Mouse (Mus musculus) CH12.LX (cell line): Measurements from ENCODE around the gene Hcn4.

Experiments used
- CTCF ChIP-seq, 2 experiments: IDR thresholded peaks in 1 of 2; conservative IDR thresholded peaks in 1 of 2; 2 replicates each; pipeline ENCODE4 v1.5.1; 2011 to 2012; ENCODE audit warnings: low read depth in 2 of 2, low read length in 2 of 2, improper control_type of control experiment in 1 of 2, inconsistent platforms in 1 of 2, mild to moderate bottlenecking in 1 of 2, moderate library complexity in 1 of 2
- EP300 ChIP-seq: IDR thresholded peaks from 2 replicates; pipeline ENCODE4 v1.6.1; 2011; ENCODE audit warnings: low read length, improper control_type of control experiment
- ETS1 ChIP-seq: conservative IDR thresholded peaks from 2 replicates; pipeline ENCODE4 v1.6.1; 2012; ENCODE audit warnings: low read depth, mild to moderate bottlenecking, inconsistent platforms, low read length, improper control_type of control experiment, moderate library complexity
- JUND ChIP-seq: conservative IDR thresholded peaks from 2 replicates; pipeline ENCODE4 v1.6.1; 2011; ENCODE audit warnings: low read depth, low read length, improper control_type of control experiment
- MAX ChIP-seq: IDR thresholded peaks from 2 replicates; pipeline ENCODE4 v1.6.1; 2011; ENCODE audit warnings: low read length, improper control_type of control experiment
- MEF2A ChIP-seq: IDR thresholded peaks from 2 replicates; pipeline ENCODE4 v1.6.1; 2014; ENCODE audit warnings: low read depth, mild to moderate bottlenecking, inconsistent platforms, low read length, improper control_type of control experiment, borderline replicate concordance
- NELFE ChIP-seq: IDR thresholded peaks from 2 replicates; pipeline ENCODE4 v1.6.1; 2011; ENCODE audit warnings: low read depth, low read length, improper control_type of control experiment
- POLR2A ChIP-seq: IDR thresholded peaks from 2 replicates; pipeline ENCODE4 v1.6.1; 2011; ENCODE audit warnings: low read depth, mild to moderate bottlenecking, improper control_type of control experiment, low read length
- POLR2AphosphoS2 ChIP-seq: IDR thresholded peaks from 2 replicates; pipeline ENCODE4 v1.6.1; 2011; ENCODE audit warnings: low read depth, low read length, improper control_type of control experiment
- SIN3A ChIP-seq: IDR thresholded peaks from 2 replicates; pipeline ENCODE4 v1.6.1; 2012; ENCODE audit warnings: low read length, improper control_type of control experiment, inconsistent platforms
- USF1 ChIP-seq: IDR thresholded peaks from 2 replicates; pipeline ENCODE4 v1.6.1; 2014; ENCODE audit warnings: low read depth, mild to moderate bottlenecking, inconsistent platforms, low read length, improper control_type of control experiment
- ZC3H11A ChIP-seq: IDR thresholded peaks from 2 replicates; pipeline ENCODE4 v1.6.1; 2012; ENCODE audit warnings: low read depth, mild to moderate bottlenecking, inconsistent platforms, low read length, improper control_type of control experiment
- ZNF384 ChIP-seq: IDR thresholded peaks from 2 replicates; pipeline ENCODE4 v1.6.1; 2012; ENCODE audit warnings: low read depth, low read length, improper control_type of control experiment, inconsistent platforms

GRCm38 (mm10) chr9:58891840-58892640 is 68.8 kb downstream of the Hcn4 start:
- TF ChIP-seq ZNF384 (no peak), USF1 (no peak), POLR2A (no peak), ETS1 (no peak), MAX (no peak), MEF2A (no peak), CTCF (conservative IDR thresholded peaks at IDR 0.05 in 1 of 2, IDR thresholded peaks at IDR 0.05 in 1 of 2; ENCODE audit: low read depth in 2 of 2, low read length in 2 of 2) (no peak), ZC3H11A (no peak), NELFE (no peak), SIN3A (no peak), JUND (no peak), POLR2AphosphoS2 (no peak), EP300 (no peak)
